Mouse (Mus musculus): ENCODE results near the gene Eef1a1. TPM values are rescaled to one million over a fixed set of nuclear protein-coding genes. Genes with fewer than 3 reads are reported as not detected.
"Not testable (repeated sequence)": the region's sequence is repeated elsewhere in the genome, so short reads cannot be mapped to it uniquely, and the experiment has no call there.

Eef1a1 gene
- polyA plus RNA-seq, 1 experiment from 2014 or later, result 3,185 TPM

- Histone ChIP-seq H3K4me1 (peaks cover 51% of the 10 kb centered on the region), H3K27ac (peak overlapping the region; percentile 56), H3K4me3 (no peak overlapping the region), H3K36me3 (no peaks in the 10 kb centered on the region), H3K27me3 (ENCODE audit: insufficient read depth, poor library complexity, severe bottlenecking) (no peaks in the 10 kb centered on the region), H3K9me3 (no peaks in the 10 kb centered on the region)
- whole genome bisulfite sequencing, result 67% methylated on average over 4 of the region's 4 CpGs
- DNase-seq (ENCODE audit: low spot score), result no peak
Measured at GRCm38 (mm10) chr9:78504133-78504532, 15.2 kb upstream of the Eef1a1 start.

- H3K27me3 ChIP-seq (ENCODE audit: insufficient read depth, poor library complexity, severe bottlenecking), result no peaks in the 10 kb centered on the region
- no peak for DNase-seq (ENCODE audit: low spot score)
- peak overlapping the region; percentile 72 for H3K27ac ChIP-seq
- no peaks in the 10 kb centered on the region for H3K9me3 ChIP-seq
- H3K4me3 ChIP-seq, result no peak overlapping the region
- 13% methylated on average over 6 of the region's 6 CpGs for WGBS
- no peaks in the 10 kb centered on the region for H3K36me3 ChIP-seq
- peaks cover 51% of the 10 kb centered on the region for H3K4me1 ChIP-seq
Measured at GRCm38 (mm10) chr9:78503223-78504079, 14.5 kb upstream of the Eef1a1 start.

- Histone ChIP-seq H3K4me1 (peaks cover 46% of the 10 kb centered on the region), H3K9me3 (no peaks in the 10 kb centered on the region), H3K27ac (no peak overlapping the region), H3K36me3 (no peaks in the 10 kb centered on the region), H3K27me3 (ENCODE audit: insufficient read depth, poor library complexity, severe bottlenecking) (no peaks in the 10 kb centered on the region), H3K4me3 (no peak overlapping the region)
- DNase-seq (ENCODE audit: low spot score), result no peak
- WGBS, result 89% methylated on average over 4 of the region's 4 CpGs
Measured at GRCm38 (mm10) chr9:78501284-78501683, 12.3 kb upstream of the Eef1a1 start.

GRCm38 (mm10) chr9:78500386-78500785 is 11.4 kb upstream of the Eef1a1 start:
- no peaks in the 10 kb centered on the region for H3K9me3 ChIP-seq
- no peaks in the 10 kb centered on the region for H3K27me3 ChIP-seq (ENCODE audit: insufficient read depth, poor library complexity, severe bottlenecking)
- peaks cover 39% of the 10 kb centered on the region for H3K4me1 ChIP-seq
- WGBS, result 18% methylated on average over 3 of the region's 3 CpGs
- DNase-seq (ENCODE audit: low spot score), result no peak
- no peaks in the 10 kb centered on the region for H3K36me3 ChIP-seq
- H3K4me3 ChIP-seq, result no peak overlapping the region
- peak overlapping the region; percentile 52; the same call in 1 of the 2 replicates for H3K27ac ChIP-seq

GRCm38 (mm10) chr9:78493171-78493570 is 4.2 kb upstream of the Eef1a1 start:
- no peak for DNase-seq (ENCODE audit: low spot score)
- H3K27me3 ChIP-seq (ENCODE audit: insufficient read depth, poor library complexity, severe bottlenecking), result no peaks in the 10 kb centered on the region
- H3K4me1 ChIP-seq, result peaks cover 10% of the 10 kb centered on the region
- H3K4me3 ChIP-seq, result no peak overlapping the region
- WGBS, result 87% methylated on average over 7 of the region's 7 CpGs
- no peaks in the 10 kb centered on the region for H3K9me3 ChIP-seq
- no peaks in the 10 kb centered on the region for H3K36me3 ChIP-seq
- H3K27ac ChIP-seq, result no peak overlapping the region

GRCm38 (mm10) chr9:78492254-78492653 is 3.3 kb upstream of the Eef1a1 start:
- no peak for DNase-seq (ENCODE audit: low spot score)
- peaks cover 10% of the 10 kb centered on the region for H3K4me1 ChIP-seq
- H3K36me3 ChIP-seq, result no peaks in the 10 kb centered on the region
- 87% methylated on average over 3 of the region's 3 CpGs for WGBS
- H3K27ac ChIP-seq, result no peak overlapping the region
- no peaks in the 10 kb centered on the region for H3K27me3 ChIP-seq (ENCODE audit: insufficient read depth, poor library complexity, severe bottlenecking)
- H3K4me3 ChIP-seq, result no peak overlapping the region
- no peaks in the 10 kb centered on the region for H3K9me3 ChIP-seq

GRCm38 (mm10) chr9:78491169-78491568 is 2.2 kb upstream of the Eef1a1 start:
- no peak overlapping the region for H3K4me3 ChIP-seq
- no peaks in the 10 kb centered on the region for H3K36me3 ChIP-seq
- H3K27ac ChIP-seq, result no peak overlapping the region
- peaks cover 10% of the 10 kb centered on the region for H3K4me1 ChIP-seq
- 71% methylated on average over 3 of the region's 3 CpGs for WGBS
- H3K9me3 ChIP-seq, result no peaks in the 10 kb centered on the region
- H3K27me3 ChIP-seq (ENCODE audit: insufficient read depth, poor library complexity, severe bottlenecking), result no peaks in the 10 kb centered on the region
- DNase-seq (ENCODE audit: low spot score), result no peak

- not testable (repeated sequence) for H3K9me3 ChIP-seq; H3K27ac ChIP-seq; H3K27me3 ChIP-seq (ENCODE audit: insufficient read depth, poor library complexity, severe bottlenecking); DNase-seq (ENCODE audit: low spot score); H3K4me3 ChIP-seq; H3K36me3 ChIP-seq
- 92% methylated on average over 5 of the region's 5 CpGs for WGBS
- peaks cover 10% of the 10 kb centered on the region for H3K4me1 ChIP-seq
Measured at GRCm38 (mm10) chr9:78488021-78488420, 930 bp downstream of the Eef1a1 start.

GRCm38 (mm10) chr9:78484660-78485059 is 4.3 kb downstream of the Eef1a1 start:
- H3K4me3 ChIP-seq, result no peak overlapping the region
- no peak overlapping the region for H3K27ac ChIP-seq
- DNase-seq (ENCODE audit: low spot score), result no peak
- H3K36me3 ChIP-seq, result peaks cover 8% of the 10 kb centered on the region
- 81% methylated on average over 3 of the region's 3 CpGs for WGBS
- no peaks in the 10 kb centered on the region for H3K9me3 ChIP-seq
- H3K4me1 ChIP-seq, result peaks cover 16% of the 10 kb centered on the region
- H3K27me3 ChIP-seq (ENCODE audit: insufficient read depth, poor library complexity, severe bottlenecking), result no peaks in the 10 kb centered on the region

- Histone ChIP-seq H3K27me3 (ENCODE audit: insufficient read depth, poor library complexity, severe bottlenecking) (no peaks in the 10 kb centered on the region), H3K27ac (peak overlapping the region; percentile 99), H3K36me3 (peaks cover 26% of the 10 kb centered on the region), H3K4me1 (peaks cover 9% of the 10 kb centered on the region; the same call in 1 of the 2 replicates), H3K9me3 (no peaks in the 10 kb centered on the region), H3K4me3 (peak overlapping the region; percentile 87)
- DNase-seq (ENCODE audit: low spot score), result no peak
- WGBS, result 15% methylated on average over 3 of the region's 3 CpGs
Measured at GRCm38 (mm10) chr9:78482386-78482785, 6.6 kb downstream of the Eef1a1 start.

GRCm38 (mm10) chr9:78481423-78482331 is 7.3 kb downstream of the Eef1a1 start:
- Histone ChIP-seq H3K36me3 (peaks cover 33% of the 10 kb centered on the region), H3K4me3 (peak overlapping the region; percentile 87), H3K27me3 (ENCODE audit: insufficient read depth, poor library complexity, severe bottlenecking) (no peaks in the 10 kb centered on the region), H3K9me3 (no peaks in the 10 kb centered on the region), H3K4me1 (peaks cover 9% of the 10 kb centered on the region; the same call in 1 of the 2 replicates), H3K27ac (peak overlapping the region; percentile 99)
- WGBS, result under 1% methylated on average over 73 of the region's 77 CpGs
- peak; percentile 99 for DNase-seq (ENCODE audit: low spot score)

GRCm38 (mm10) chr9:78480706-78481358 is 8.1 kb downstream of the Eef1a1 start:
- peaks cover 9% of the 10 kb centered on the region; the same call in 1 of the 2 replicates for H3K4me1 ChIP-seq
- peak; percentile 92 for DNase-seq (ENCODE audit: low spot score)
- H3K27ac ChIP-seq, result peak overlapping the region; percentile 99
- H3K27me3 ChIP-seq (ENCODE audit: insufficient read depth, poor library complexity, severe bottlenecking), result no peaks in the 10 kb centered on the region
- peaks cover 39% of the 10 kb centered on the region for H3K36me3 ChIP-seq
- H3K9me3 ChIP-seq, result no peaks in the 10 kb centered on the region
- WGBS, result under 1% methylated on average over 46 of the region's 46 CpGs
- H3K4me3 ChIP-seq, result peak overlapping the region; percentile 87

All from heart, embryonic 10.5 days (tissue).